Mouse (Mus musculus): Measurements from ENCODE around the gene Gmppa. TPM values are rescaled to one million over a fixed set of nuclear protein-coding genes. Genes with fewer than 3 reads are reported as not detected.

The Gmppa gene
- polyA plus RNA-seq, 2 experiments, result 74.9 to 144 TPM

- Histone ChIP-seq H3K4me1 (ENCODE audit: control insufficient read depth, insufficient read depth, low read length) (peaks cover 16% of the 10 kb centered on the region), H3K27me3 (ENCODE audit: control insufficient read depth, insufficient read depth, low read length) (peaks cover 36% of the 10 kb centered on the region), H3K4me3 (replicated peaks; ENCODE audit: low read length) (peak overlapping the region; percentile 34; the same call in 1 of the 2 replicates), H3K9ac (ENCODE audit: low read depth, low read length, severe bottlenecking) (0 out of 2 replicates have a peak overlapping the region, but pooled peaks have one; percentile 44), H3K9me3 (ENCODE audit: control insufficient read depth, low read length) (no peaks in the 10 kb centered on the region), H3K36me3 (ENCODE audit: control insufficient read depth, insufficient read depth, low read length) (peaks cover 16% of the 10 kb centered on the region; the same call in 1 of the 2 replicates), H3K27ac (replicated peaks; ENCODE audit: low read depth, low read length) (no peak overlapping the region), H3K4me2 (replicated peaks; ENCODE audit: low read depth, low read length, severe bottlenecking) (peak overlapping the region; percentile 57; the same call in 1 of the 2 replicates)
- TF ChIP-seq POLR2A (IDR thresholded peaks at IDR 0.05; ENCODE audit: borderline replicate concordance, extremely low read depth, insufficient read depth, insufficient read length), result no peak
- no peak for ATAC-seq (ENCODE audit: low FRiP score, low read depth)
- 35% methylated on average over 22 of the region's 23 CpGs for WGBS
- DNase-seq (ENCODE audit: low spot score), result no peak
Measured at GRCm38 (mm10) chr1:75388898-75389515, 46.7 kb upstream of the Gmppa start.

DNA sequence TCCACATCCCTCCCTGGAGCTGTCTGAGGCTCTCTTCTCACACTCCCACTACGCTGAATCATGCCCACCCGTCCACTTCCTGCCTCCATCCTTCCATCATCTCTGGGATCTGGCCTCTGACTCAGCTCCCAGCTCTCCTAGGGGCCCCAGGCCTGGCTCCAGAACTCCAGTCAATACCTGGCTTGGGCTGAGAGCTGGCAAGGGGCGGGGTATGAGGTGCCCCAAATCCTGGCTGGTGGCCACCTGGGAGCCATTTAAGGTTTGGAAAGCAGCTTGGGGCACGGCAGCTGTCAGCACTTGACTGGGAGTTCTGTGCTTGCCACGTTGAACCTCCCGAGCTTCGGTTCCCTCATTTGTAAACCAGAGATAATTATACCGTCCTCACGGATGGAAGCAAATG is 42.6 kb upstream of the Gmppa start:
- H3K9ac ChIP-seq (ENCODE audit: low read depth, low read length, severe bottlenecking), result no peak overlapping the region
- H3K4me2 ChIP-seq (replicated peaks; ENCODE audit: low read depth, low read length, severe bottlenecking), result no peak overlapping the region
- DNase-seq (ENCODE audit: low spot score), result no peak
- no peak for ATAC-seq (ENCODE audit: low FRiP score, low read depth)
- peaks cover 11% of the 10 kb centered on the region for H3K4me1 ChIP-seq (ENCODE audit: control insufficient read depth, insufficient read depth, low read length)
- H3K27ac ChIP-seq (replicated peaks; ENCODE audit: low read depth, low read length), result no peak overlapping the region
- peaks cover 14% of the 10 kb centered on the region; the same call in 1 of the 2 replicates for H3K36me3 ChIP-seq (ENCODE audit: control insufficient read depth, insufficient read depth, low read length)
- WGBS, result 61% methylated on average over 9 of the region's 9 CpGs
- no peak for TF ChIP-seq POLR2A (IDR thresholded peaks at IDR 0.05; ENCODE audit: borderline replicate concordance, extremely low read depth, insufficient read depth, insufficient read length)
- H3K27me3 ChIP-seq (ENCODE audit: control insufficient read depth, insufficient read depth, low read length), result peaks cover 16% of the 10 kb centered on the region
- H3K4me3 ChIP-seq (replicated peaks; ENCODE audit: low read length), result no peak overlapping the region
- no peaks in the 10 kb centered on the region for H3K9me3 ChIP-seq (ENCODE audit: control insufficient read depth, low read length)

- H3K4me2 ChIP-seq (replicated peaks; ENCODE audit: low read depth, low read length, severe bottlenecking), result no peak overlapping the region
- no peak overlapping the region for H3K27ac ChIP-seq (replicated peaks; ENCODE audit: low read depth, low read length)
- DNase-seq (ENCODE audit: low spot score) (no peak), ATAC-seq (ENCODE audit: low FRiP score, low read depth) (no peak)
- no peaks in the 10 kb centered on the region for H3K9me3 ChIP-seq (ENCODE audit: control insufficient read depth, low read length)
- H3K9ac ChIP-seq (ENCODE audit: low read depth, low read length, severe bottlenecking), result no peak overlapping the region
- TF ChIP-seq POLR2A (IDR thresholded peaks at IDR 0.05; ENCODE audit: borderline replicate concordance, extremely low read depth, insufficient read depth, insufficient read length), result no peak
- H3K27me3 ChIP-seq (ENCODE audit: control insufficient read depth, insufficient read depth, low read length), result peaks cover 9% of the 10 kb centered on the region
- 87% methylated on average over 3 of the region's 3 CpGs for WGBS
- H3K4me1 ChIP-seq (ENCODE audit: control insufficient read depth, insufficient read depth, low read length), result peaks cover 10% of the 10 kb centered on the region
- peaks cover 13% of the 10 kb centered on the region; the same call in 1 of the 2 replicates for H3K36me3 ChIP-seq (ENCODE audit: control insufficient read depth, insufficient read depth, low read length)
- H3K4me3 ChIP-seq (replicated peaks; ENCODE audit: low read length), result no peak overlapping the region
Measured at GRCm38 (mm10) chr1:75393846-75394245, 41.9 kb upstream of the Gmppa start.

GRCm38 (mm10) chr1:75398761-75399402 is 36.8 kb upstream of the Gmppa start:
- no peaks in the 10 kb centered on the region for H3K9me3 ChIP-seq (ENCODE audit: control insufficient read depth, low read length)
- H3K36me3 ChIP-seq (ENCODE audit: control insufficient read depth, insufficient read depth, low read length), result peaks cover 33% of the 10 kb centered on the region
- no peaks in the 10 kb centered on the region for H3K27me3 ChIP-seq (ENCODE audit: control insufficient read depth, insufficient read depth, low read length)
- H3K4me1 ChIP-seq (ENCODE audit: control insufficient read depth, insufficient read depth, low read length), result peaks cover 22% of the 10 kb centered on the region
- TF ChIP-seq POLR2A (IDR thresholded peaks at IDR 0.05; ENCODE audit: borderline replicate concordance, extremely low read depth, insufficient read depth, insufficient read length), result no peak
- peak overlapping the region; percentile 63 for H3K27ac ChIP-seq (replicated peaks; ENCODE audit: low read depth, low read length)
- H3K4me2 ChIP-seq (replicated peaks; ENCODE audit: low read depth, low read length, severe bottlenecking), result no peak overlapping the region
- H3K4me3 ChIP-seq (replicated peaks; ENCODE audit: low read length), result no peak overlapping the region
- ATAC-seq (ENCODE audit: low FRiP score, low read depth) (peak; percentile 55), DNase-seq (ENCODE audit: low spot score) (peak; percentile 81)
- H3K9ac ChIP-seq (ENCODE audit: low read depth, low read length, severe bottlenecking), result no peak overlapping the region
- 11% methylated on average over 9 of the region's 9 CpGs for WGBS

GRCm38 (mm10) chr1:75399755-75400492 is 35.8 kb upstream of the Gmppa start:
- WGBS, result 3% methylated on average over 15 of the region's 15 CpGs
- peaks cover 40% of the 10 kb centered on the region for H3K36me3 ChIP-seq (ENCODE audit: control insufficient read depth, insufficient read depth, low read length)
- peak; percentile 81 for ATAC-seq (ENCODE audit: low FRiP score, low read depth)

More at GRCm38 (mm10) chr1:75399755-75400492, 35.8 kb upstream of the Gmppa start:
- no peak for TF ChIP-seq POLR2A (IDR thresholded peaks at IDR 0.05; ENCODE audit: borderline replicate concordance, extremely low read depth, insufficient read depth, insufficient read length)
- peak; percentile 65 for DNase-seq (ENCODE audit: low spot score)
- Histone ChIP-seq H3K9ac (ENCODE audit: low read depth, low read length, severe bottlenecking) (peak overlapping the region; percentile 48), H3K9me3 (ENCODE audit: control insufficient read depth, low read length) (no peaks in the 10 kb centered on the region), H3K4me3 (replicated peaks; ENCODE audit: low read length) (peak overlapping the region; percentile 11; the same call in 1 of the 2 replicates), H3K4me2 (replicated peaks; ENCODE audit: low read depth, low read length, severe bottlenecking) (peak overlapping the region; percentile 49), H3K27ac (replicated peaks; ENCODE audit: low read depth, low read length) (peak overlapping the region; percentile 63), H3K27me3 (ENCODE audit: control insufficient read depth, insufficient read depth, low read length) (no peaks in the 10 kb centered on the region), H3K4me1 (ENCODE audit: control insufficient read depth, insufficient read depth, low read length) (peaks cover 22% of the 10 kb centered on the region)

All from limb, embryonic 14.5 days (tissue).